Comparison of ENCODE assay signal across 13 mouse cellular contexts in genomic region chr8:84789855-84790486, GRCm38 (mm10). TPM values are rescaled to one million over a fixed set of nuclear protein-coding genes. Genes with fewer than 3 reads are reported as not detected.
A peak's percentile ranks its signal among the peaks of the same experiment; 100 is the strongest.
DNase-seq lines count a peak whose midpoint lies in the region; ATAC-seq and TF ChIP-seq lines count a peak whose summit lies in the region.
"Had no signal": no experiment of that assay in that cellular context is flagged by ENCODE, and none has a peak within 500 bp of the region (broad histone marks: within the 10 kb centered on the region; RNA-seq: fewer than 3 reads in every experiment).

No protein-coding gene starts in this region.

- peaks cover 56% of the 10 kb centered on the region for H3K4me1 ChIP-seq in hindbrain, embryonic 16.5 days (ENCODE audit: control insufficient read depth, insufficient read depth, low read depth, low read length)
- peaks cover 33% of the 10 kb centered on the region for H3K4me1 ChIP-seq in hindbrain, embryonic 12.5 days
- peaks cover 99% of the 10 kb centered on the region for H3K4me1 ChIP-seq in forebrain, embryonic 15.5 days
- peaks cover 42% of the 10 kb centered on the region for H3K4me1 ChIP-seq in stomach, postnatal 0 days (replicated peaks; ENCODE audit: control insufficient read depth, insufficient read depth)

- DNase-seq in right cerebral cortex, postnatal 4 days, result peak; percentile 67
- DNase-seq in right cerebral cortex, postnatal 36 days (ENCODE audit: low spot score in 2 of 2), result no peak
- DNase-seq in stomach, postnatal 0 days (ENCODE audit: low spot score), result no peak
- no peak for DNase-seq in embryo, embryonic 10 days (ENCODE audit: low spot score)
- DNase-seq in frontal cortex, postnatal 14 days (ENCODE audit: low spot score in 2 of 2), result no peak
- DNase-seq: kidney, adult 9 months; liver; right cerebral cortex, adult 18-20 months had no signal

- peak overlapping the region; percentile 55 for H3K27ac ChIP-seq in hindbrain, embryonic 16.5 days (ENCODE audit: low read depth, low read length)
- H3K27ac ChIP-seq in hindbrain, embryonic 12.5 days, result no peak overlapping the region
- H3K27ac ChIP-seq in forebrain, embryonic 15.5 days (replicated peaks), result peak overlapping the region; percentile 97
- H3K27ac ChIP-seq in stomach, postnatal 0 days (replicated peaks), result peak overlapping the region; percentile 53; the same call in 1 of the 2 replicates
- H3K27ac ChIP-seq: midbrain, embryonic 12.5 days had no signal

- H3K27me3 ChIP-seq in hindbrain, embryonic 16.5 days (replicated peaks; ENCODE audit: control insufficient read depth, insufficient read depth, low read length), result peaks cover 38% of the 10 kb centered on the region
- H3K27me3 ChIP-seq in hindbrain, embryonic 12.5 days, result peaks cover 100% of the 10 kb centered on the region
- peaks cover 3% of the 10 kb centered on the region; the same call in 1 of the 2 replicates for H3K27me3 ChIP-seq in forebrain, embryonic 15.5 days
- no peaks in the 10 kb centered on the region for H3K27me3 ChIP-seq in stomach, postnatal 0 days (ENCODE audit: control insufficient read depth, insufficient read depth, low read length)

- TF ChIP-seq CTCF in stomach, postnatal 0 days (IDR thresholded peaks at IDR 0.05; ENCODE audit: low read depth), result no peak

- no peaks in the 10 kb centered on the region for H3K36me3 ChIP-seq in hindbrain, embryonic 16.5 days (ENCODE audit: control insufficient read depth, insufficient read depth, low read length)
- H3K36me3 ChIP-seq in hindbrain, embryonic 12.5 days, result no peaks in the 10 kb centered on the region
- H3K36me3 ChIP-seq in forebrain, embryonic 15.5 days, result no peaks in the 10 kb centered on the region
- H3K36me3 ChIP-seq in stomach, postnatal 0 days (ENCODE audit: control insufficient read depth, insufficient read depth, low read length), result 0 out of 2 replicates have a peak, but pooled peaks cover 2% of the 10 kb centered on the region
- H3K36me3 ChIP-seq: midbrain, embryonic 12.5 days had no signal

- 70% methylated on average over 9 of the region's 9 CpGs for WGBS in hindbrain, embryonic 16.5 days
- 73% methylated on average over 9 of the region's 9 CpGs for WGBS in hindbrain, embryonic 12.5 days
- WGBS in forebrain, embryonic 15.5 days, result 51% methylated on average over 9 of the region's 9 CpGs
- WGBS in stomach, postnatal 0 days, result 59% methylated on average over 9 of the region's 9 CpGs

- H3K9me3 ChIP-seq in hindbrain, embryonic 16.5 days (ENCODE audit: control insufficient read depth, low read length), result no peaks in the 10 kb centered on the region
- H3K9me3 ChIP-seq in hindbrain, embryonic 12.5 days (replicated peaks), result no peaks in the 10 kb centered on the region
- no peaks in the 10 kb centered on the region for H3K9me3 ChIP-seq in forebrain, embryonic 15.5 days
- H3K9me3 ChIP-seq in stomach, postnatal 0 days (ENCODE audit: control insufficient read depth, low read length), result no peaks in the 10 kb centered on the region
- H3K9me3 ChIP-seq: G1E; midbrain, embryonic 12.5 days had no signal

- H3K4me2 ChIP-seq in hindbrain, embryonic 16.5 days (ENCODE audit: low read length), result peak overlapping the region; percentile 12
- H3K4me2 ChIP-seq in hindbrain, embryonic 12.5 days (replicated peaks), result no peak overlapping the region
- H3K4me2 ChIP-seq in forebrain, embryonic 15.5 days (replicated peaks), result peak overlapping the region; percentile 16; the same call in 1 of the 2 replicates
- H3K4me2 ChIP-seq in stomach, postnatal 0 days (replicated peaks; ENCODE audit: low read depth), result no peak overlapping the region
- H3K4me2 ChIP-seq: midbrain, embryonic 12.5 days had no signal

- H3K4me3 ChIP-seq in hindbrain, embryonic 16.5 days (ENCODE audit: low read length), result no peak overlapping the region
- no peak overlapping the region for H3K4me3 ChIP-seq in hindbrain, embryonic 12.5 days
- H3K4me3 ChIP-seq in forebrain, embryonic 15.5 days, result no peak overlapping the region
- H3K4me3 ChIP-seq in stomach, postnatal 0 days (ENCODE audit: low read depth, low read length), result no peak overlapping the region
- H3K4me3 ChIP-seq: midbrain, embryonic 12.5 days had no signal

- no peak for TF ChIP-seq EP300 in stomach, postnatal 0 days (optimal IDR thresholded peaks at IDR 0.05)

- peak; percentile 14 for ATAC-seq in hindbrain, embryonic 16.5 days
- no peak for ATAC-seq in hindbrain, embryonic 12.5 days (ENCODE audit: low FRiP score)
- ATAC-seq in forebrain, embryonic 15.5 days (replicated peaks), result peak; percentile 25; the same call in 1 of the 2 replicates
- ATAC-seq in stomach, postnatal 0 days (ENCODE audit: low FRiP score, low TSS enrichment), result no peak

- H3K9ac ChIP-seq in hindbrain, embryonic 16.5 days (ENCODE audit: low read depth, low read length), result peak overlapping the region; percentile 14; the same call in 1 of the 2 replicates
- H3K9ac ChIP-seq in hindbrain, embryonic 12.5 days, result no peak overlapping the region
- H3K9ac ChIP-seq in forebrain, embryonic 15.5 days (replicated peaks), result no peak overlapping the region
- no peak overlapping the region for H3K9ac ChIP-seq in stomach, postnatal 0 days (ENCODE audit: low read length)
- H3K9ac ChIP-seq: midbrain, embryonic 12.5 days had no signal

RNA-seq across cellular contexts. Expression of gene Nfix, which starts 10.2 kb away (rescaled TPM):
- polyA plus RNA-seq in hindbrain, embryonic 16.5 days (2015; fragmentation: Nextera tagmentation; extraction: Ambion mirVana), result 94.3 and 109 TPM in 2 replicates
- 11.6 and 14.2 TPM in 2 replicates for polyA plus RNA-seq in hindbrain, embryonic 12.5 days (2016; fragmentation: Nextera tagmentation; extraction: Ambion mirVana)
- polyA plus RNA-seq in forebrain, embryonic 15.5 days (2015; fragmentation: Nextera tagmentation; extraction: Ambion mirVana), result 413 and 445 TPM in 2 replicates
- polyA plus RNA-seq in stomach, postnatal 0 days (2015; fragmentation: Nextera tagmentation; extraction: Ambion mirVana), result 36.5 and 36.6 TPM in 2 replicates

RNA-seq across cellular contexts. Expression of gene Dand5, which starts 32.7 kb away (rescaled TPM):
- 15.4 and 17.1 TPM in 2 replicates for polyA plus RNA-seq in hindbrain, embryonic 16.5 days (2015; fragmentation: Nextera tagmentation; extraction: Ambion mirVana)
- 6.6 and 7.1 TPM in 2 replicates for polyA plus RNA-seq in hindbrain, embryonic 12.5 days (2016; fragmentation: Nextera tagmentation; extraction: Ambion mirVana)
- 8.1 and 8.9 TPM in 2 replicates for polyA plus RNA-seq in forebrain, embryonic 15.5 days (2015; fragmentation: Nextera tagmentation; extraction: Ambion mirVana)
- polyA plus RNA-seq in stomach, postnatal 0 days (2015; fragmentation: Nextera tagmentation; extraction: Ambion mirVana), result 3.3 TPM in 2 replicates

RNA-seq across cellular contexts. Expression of gene Gadd45gip1, which starts 41.4 kb away (rescaled TPM):
- 40.6 and 40.7 TPM in 2 replicates for polyA plus RNA-seq in hindbrain, embryonic 16.5 days (2015; fragmentation: Nextera tagmentation; extraction: Ambion mirVana)
- polyA plus RNA-seq in hindbrain, embryonic 12.5 days (2016; fragmentation: Nextera tagmentation; extraction: Ambion mirVana), result 35.7 and 38.6 TPM in 2 replicates
- 36.3 and 39.9 TPM in 2 replicates for polyA plus RNA-seq in forebrain, embryonic 15.5 days (2015; fragmentation: Nextera tagmentation; extraction: Ambion mirVana)
- polyA plus RNA-seq in stomach, postnatal 0 days (2015; fragmentation: Nextera tagmentation; extraction: Ambion mirVana), result 38.5 and 39.3 TPM in 2 replicates

RNA-seq across cellular contexts. Expression of gene Rad23a, which starts 50.5 kb away (rescaled TPM):
- 78.2 and 95.4 TPM in 2 replicates for polyA plus RNA-seq in hindbrain, embryonic 16.5 days (2015; fragmentation: Nextera tagmentation; extraction: Ambion mirVana)
- 88.8 and 101 TPM in 2 replicates for polyA plus RNA-seq in hindbrain, embryonic 12.5 days (2016; fragmentation: Nextera tagmentation; extraction: Ambion mirVana)
- polyA plus RNA-seq in forebrain, embryonic 15.5 days (2015; fragmentation: Nextera tagmentation; extraction: Ambion mirVana), result 82.1 and 85.1 TPM in 2 replicates
- polyA plus RNA-seq in stomach, postnatal 0 days (2015; fragmentation: Nextera tagmentation; extraction: Ambion mirVana), result 69.8 and 70.6 TPM in 2 replicates

RNA-seq across cellular contexts. Expression of gene Calr, which starts 56.8 kb away (rescaled TPM):
- polyA plus RNA-seq in hindbrain, embryonic 16.5 days (2015; fragmentation: Nextera tagmentation; extraction: Ambion mirVana), result 743 and 792 TPM in 2 replicates
- 792 and 820 TPM in 2 replicates for polyA plus RNA-seq in hindbrain, embryonic 12.5 days (2016; fragmentation: Nextera tagmentation; extraction: Ambion mirVana)
- polyA plus RNA-seq in forebrain, embryonic 15.5 days (2015; fragmentation: Nextera tagmentation; extraction: Ambion mirVana), result 559 and 575 TPM in 2 replicates
- polyA plus RNA-seq in stomach, postnatal 0 days (2015; fragmentation: Nextera tagmentation; extraction: Ambion mirVana), result 522 and 537 TPM in 2 replicates

Comparison
In these comparisons a context has a peak if more than half of its experiments do, and no peak if none do; other contexts are left out.
1. ATAC-seq: peak in hindbrain, embryonic 16.5 days (single experiment) and forebrain, embryonic 15.5 days (single experiment); none in hindbrain, embryonic 12.5 days (single experiment) and stomach, postnatal 0 days (single experiment).
2. H3K4me2 ChIP-seq: peak in hindbrain, embryonic 16.5 days (single experiment) and forebrain, embryonic 15.5 days (single experiment); none in hindbrain, embryonic 12.5 days (single experiment) and stomach, postnatal 0 days (single experiment).